Mouse (Mus musculus) megakaryocyte, embryonic 14.5 days (primary cell): ENCODE measurements around the gene 2310061I04Rik.

Experiments
- FLI1 ChIP-seq: IDR thresholded peaks from 2 replicates; pipeline ENCODE4 v1.6.1; 2012; ENCODE audit warnings: low read length, inconsistent platforms, mixed read lengths
- GATA1 ChIP-seq: IDR thresholded peaks from 3 replicates; pipeline ENCODE4 v1.6.1; 2012; ENCODE audit warnings: mixed read lengths, low read length, inconsistent platforms, borderline replicate concordance

DNA sequence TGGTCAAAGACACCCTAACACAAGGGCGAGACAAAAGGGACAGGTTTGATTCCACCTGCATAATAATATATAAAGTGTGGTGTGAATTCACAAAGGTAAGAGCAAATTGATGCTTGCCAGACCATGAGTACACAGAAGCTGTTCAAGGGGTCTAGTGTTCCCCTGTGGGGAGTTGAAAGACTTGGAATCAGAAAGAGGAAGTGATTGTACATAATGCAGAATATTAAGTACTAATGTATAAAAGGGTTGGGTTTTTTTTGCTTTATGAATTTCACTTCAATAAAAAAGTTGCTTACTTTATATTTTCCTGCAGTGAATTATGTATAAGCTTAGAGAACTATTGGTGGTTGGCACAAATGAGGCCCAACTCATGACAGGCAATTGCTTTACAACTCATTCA, 37.9 kb downstream of the 2310061I04Rik start:
- no peak for TF ChIP-seq GATA1
- TF ChIP-seq FLI1, result no peak
